Mouse (Mus musculus): ENCODE measurements around the gene Cenpk. TPM values are rescaled to one million over a fixed set of nuclear protein-coding genes. Genes with fewer than 3 reads are reported as not detected.
"Not testable (repeated sequence)": the region's sequence is repeated elsewhere in the genome, so short reads cannot be mapped to it uniquely, and the experiment has no call there.

Gene Cenpk
- 10 to 100 TPM in 1 of 3 experiments, 1 to 10 TPM in 2; 4.9 to 26.3 (median 5.6) TPM for polyA plus RNA-seq (2017; shearing (Covaris generic))

- peak; percentile 98 for ATAC-seq
Observed at GRCm38 (mm10) chr13:104228384-104229066, at the start of gene Cenpk, which contains the start of gene Ppwd1. TSS of gene Cenpk (plus strand) at chr13:104228611. TSS of gene Ppwd1 (minus strand) at chr13:104228843.

DNA sequence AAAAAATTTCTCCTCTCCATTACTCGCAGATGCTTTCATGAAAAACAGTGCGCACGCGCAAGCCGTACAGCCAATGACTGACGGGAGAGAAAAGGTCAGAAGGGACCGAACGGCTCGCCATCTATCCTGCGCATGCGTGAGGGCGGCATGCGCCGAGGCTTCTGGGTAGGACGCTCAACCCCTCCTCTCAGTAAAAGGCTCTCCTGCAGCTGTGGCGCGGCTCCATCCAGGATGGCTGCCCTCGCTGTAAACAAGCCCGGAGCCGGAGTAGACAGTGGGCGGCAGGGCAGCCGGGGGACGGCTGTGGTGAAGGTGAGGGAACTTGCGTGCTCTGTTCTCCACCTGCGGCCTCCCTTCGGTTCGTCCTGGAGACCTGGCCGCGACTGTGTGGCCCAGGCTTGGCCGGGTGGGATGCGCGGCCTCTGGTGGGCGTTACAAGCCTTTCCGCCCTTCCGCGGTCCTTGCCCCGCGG is 49.7 kb upstream of the Cenpk start, which contains the start of gene Trim23:
Gene Trim23, plus strand, starts transcription at position 148 of the 472 bp plus-strand sequence.
- peak; percentile 96 for ATAC-seq

- ATAC-seq, result no peak
Observed at GRCm38 (mm10) chr13:104179176-104179888, 49.1 kb upstream of the Cenpk start.

GRCm38 (mm10) chr13:104187357-104187756 is 41.1 kb upstream of the Cenpk start:
- no peak for ATAC-seq

- ATAC-seq, result not testable (repeated sequence)
Observed at GRCm38 (mm10) chr13:104195891-104196290, 32.5 kb upstream of the Cenpk start.

DNA sequence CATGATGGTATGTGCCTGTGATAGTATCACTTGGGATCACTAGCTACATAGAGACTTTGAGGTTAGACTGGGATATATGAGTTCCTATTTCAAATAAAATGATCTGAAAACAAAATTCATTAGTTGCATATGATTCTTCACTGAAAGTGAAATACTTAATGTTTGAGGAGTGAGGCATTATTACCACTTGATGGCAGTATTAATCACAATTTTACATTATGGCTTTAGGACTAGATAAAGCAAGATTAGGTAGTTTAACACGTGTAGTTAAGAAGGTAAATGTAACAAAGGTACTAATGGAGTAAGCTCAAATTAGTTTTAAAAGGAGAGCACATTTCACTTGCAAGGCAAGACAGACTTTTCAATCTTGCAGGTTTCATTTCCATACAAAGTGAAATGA is 24.1 kb upstream of the Cenpk start:
- peak; percentile 50 for ATAC-seq

GRCm38 (mm10) chr13:104227478-104227877 is 933 bp upstream of the Cenpk start:
- no peak for ATAC-seq

DNA sequence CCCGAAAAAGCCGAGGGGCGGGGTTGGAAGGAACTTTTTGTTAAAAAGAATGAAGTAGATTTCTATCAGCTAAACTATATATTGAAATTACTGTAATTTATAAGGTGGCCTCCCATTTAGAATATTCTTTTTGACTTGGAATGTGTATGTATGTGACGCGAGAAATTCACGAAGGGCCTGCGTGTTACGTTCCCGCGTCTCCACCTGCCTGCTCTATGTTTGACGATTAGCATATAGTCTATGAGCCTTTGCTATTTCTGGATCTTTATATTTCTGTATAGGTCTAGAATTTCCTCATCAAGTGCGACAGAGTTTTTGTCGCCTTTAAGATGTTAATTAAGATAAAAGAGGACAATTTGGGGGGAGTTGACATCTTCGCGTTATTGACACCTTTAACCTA is 770 bp downstream of the Cenpk start:
- ATAC-seq, result no peak

- no peak for ATAC-seq
Observed at GRCm38 (mm10) chr13:104258997-104259396, 30.6 kb downstream of the Cenpk start.

DNA sequence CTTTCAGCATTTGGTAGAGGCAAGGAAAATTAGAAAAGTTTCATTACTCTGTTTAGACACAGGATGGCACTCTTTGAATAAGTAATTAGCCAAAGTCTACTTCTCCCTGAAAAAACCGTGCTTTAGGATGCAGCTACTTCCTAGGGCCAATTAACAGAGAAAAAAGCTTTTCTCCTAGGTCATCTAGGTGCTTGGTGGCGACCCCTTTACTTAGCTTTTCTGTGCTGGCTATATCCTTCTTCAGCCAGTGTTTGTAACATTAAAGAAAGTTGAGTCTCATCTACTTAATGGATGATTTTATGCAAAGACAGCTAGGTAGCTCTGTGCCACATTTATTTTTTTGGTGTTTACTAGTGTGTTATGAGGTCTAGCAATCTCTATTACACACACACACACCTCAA is 56.6 kb downstream of the Cenpk start:
- peak; percentile 36 for ATAC-seq

- ATAC-seq, result peak; percentile 35
Observed at GRCm38 (mm10) chr13:104285737-104286311, 57.4 kb downstream of the Cenpk start.

- no peak for ATAC-seq
Observed at GRCm38 (mm10) chr13:104286336-104286735, 57.9 kb downstream of the Cenpk start.

GRCm38 (mm10) chr13:104286897-104287309 is 58.5 kb downstream of the Cenpk start:
- ATAC-seq, result peak; percentile 80

DNA sequence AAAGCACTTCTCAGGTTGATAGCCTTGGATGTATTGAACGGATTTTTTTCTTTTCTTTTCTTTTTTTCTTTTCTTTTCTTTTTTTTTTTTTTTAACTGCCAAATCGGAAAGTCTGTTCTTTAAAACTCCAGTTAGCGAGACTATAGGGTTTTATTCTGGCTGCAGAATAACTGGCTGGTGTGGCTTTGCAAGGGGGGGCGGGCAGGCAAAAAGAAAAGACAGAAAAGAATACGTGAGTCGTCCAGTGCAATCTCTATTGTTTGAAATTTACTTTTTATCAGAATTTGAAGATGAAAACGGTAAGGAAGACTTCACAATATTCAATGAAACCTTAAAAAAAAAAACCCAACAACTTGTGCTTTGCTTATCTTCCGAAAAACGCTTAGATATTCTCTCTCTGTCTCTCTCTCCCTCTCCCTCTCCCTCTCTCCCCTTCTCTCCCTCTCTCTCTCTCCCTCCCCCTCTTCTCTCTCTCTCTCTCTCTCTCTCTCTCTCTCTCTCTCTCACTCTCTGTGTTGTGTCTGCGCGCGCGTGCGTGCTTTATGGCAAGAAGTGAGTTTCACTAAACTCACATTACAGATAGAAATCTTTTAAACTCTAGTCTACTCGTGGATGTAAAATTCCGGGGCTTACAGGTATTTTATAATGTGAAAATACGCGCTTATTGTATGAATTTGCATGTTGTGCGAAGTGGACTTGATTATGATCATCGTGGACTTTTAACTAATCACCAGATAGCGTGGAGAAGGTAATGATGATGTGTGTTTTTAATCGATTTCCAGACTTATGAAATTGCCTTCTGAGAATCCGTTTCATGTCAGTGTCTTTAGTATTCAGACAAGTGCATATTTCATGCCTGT is 59.2 kb downstream of the Cenpk start, which contains the start of gene Adamts6:
Gene Adamts6, plus strand, starts transcription at position 470 of the 860 bp plus-strand sequence.
- ATAC-seq, result no peak

- ATAC-seq, result no peak
Observed at GRCm38 (mm10) chr13:104288226-104288859, 59.9 kb downstream of the Cenpk start.

DNA sequence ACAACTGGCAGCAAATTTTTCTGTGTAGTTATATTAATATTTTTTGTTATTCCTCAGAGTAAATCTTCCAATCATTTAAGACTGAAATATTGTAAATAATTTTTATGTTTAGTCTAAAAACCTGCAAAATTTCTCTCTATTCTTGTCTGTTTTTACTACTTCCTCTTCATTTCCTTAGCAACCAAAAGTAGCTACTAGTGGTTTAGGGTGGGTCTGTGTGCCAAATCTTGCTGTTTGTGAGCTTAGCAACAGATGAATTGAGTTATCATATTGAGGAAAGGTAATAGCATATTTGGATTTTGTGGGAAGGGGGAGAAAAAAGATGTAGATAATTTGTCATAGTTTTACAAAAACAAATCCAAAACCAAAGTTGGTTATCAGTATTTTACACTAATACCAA is 60.8 kb downstream of the Cenpk start:
- peak; percentile 8 for ATAC-seq

GRCm38 (mm10) chr13:104295472-104295871 is 67.1 kb downstream of the Cenpk start:
- ATAC-seq, result no peak

Measured in inflammation-experienced regulatory T-cells, adult 6 months (primary cell).